Mouse (Mus musculus) spleen, adult 2 months (tissue): Measurements from ENCODE around the gene Olfr1404. TPM values are rescaled to one million over a fixed set of nuclear protein-coding genes. Genes with fewer than 3 reads are reported as not detected.
"Not testable (repeated sequence)": the region's sequence is repeated elsewhere in the genome, so short reads cannot be mapped to it uniquely, and the experiment has no call there.

Experiments
- DNase-seq, 2 experiments: peaks; one replicate each; pipeline versions ENCODE4 v3.0.0 to v3.0.0-alpha.2; 2012 to 2021; ENCODE audit warnings: low spot score in 2 of 2, low read depth in 1 of 2
- H3K27ac ChIP-seq: fragments of 200-500 bp; 2 replicates; pipeline ENCODE4 v1.5.1; 2012; ENCODE audit warnings: low read length, inconsistent platforms; ENCODE audit not compliant: insufficient read depth
- H3K27me3 ChIP-seq: fragments of 200-500 bp; 2 replicates; pipeline ENCODE4 v1.6.1; 2012; ENCODE audit warnings: mild to moderate bottlenecking, moderate library complexity, low read length, inconsistent platforms; ENCODE audit not compliant: control insufficient read depth, insufficient read depth
- H3K36me3 ChIP-seq: fragments of 200-500 bp; 2 replicates; pipeline ENCODE4 v1.6.1; 2012; ENCODE audit warnings: mild to moderate bottlenecking, low read length, inconsistent platforms; ENCODE audit not compliant: control insufficient read depth, insufficient read depth
- H3K4me1 ChIP-seq: fragments of 200-500 bp; 2 replicates; pipeline ENCODE4 v1.6.1; 2011; ENCODE audit warnings: inconsistent platforms; ENCODE audit not compliant: control insufficient read depth, insufficient read depth, insufficient read length
- H3K4me3 ChIP-seq: fragments of 200-500 bp; 2 replicates; pipeline ENCODE4 v1.5.1; 2011; ENCODE audit warnings: mild to moderate bottlenecking, inconsistent platforms; ENCODE audit not compliant: insufficient read depth, insufficient read length; ENCODE audit errors: extremely low read depth
- CTCF ChIP-seq: fragments of 200-500 bp; IDR thresholded peaks from 2 replicates; pipeline ENCODE4 v1.5.1; 2011; ENCODE audit warnings: mild to moderate bottlenecking, inconsistent platforms; ENCODE audit not compliant: insufficient read depth, insufficient read length, insufficient replicate concordance; ENCODE audit errors: extremely low read depth
- POLR2A ChIP-seq: fragments of 200-500 bp; IDR thresholded peaks from 2 replicates; pipeline ENCODE4 v1.6.1; 2011; ENCODE audit warnings: low read depth, low read length, inconsistent platforms
- WGBS: fragments of 180-500 bp; shearing (Covaris S2); methylation state at CpG from one replicate; pipeline ENCODE4 v1.1.7; 2018; 5-methylcytosine and 5-hydroxymethylcytosine counted together
- polyA plus RNA-seq: library from polyadenylated mRNA; depleted of rRNA; stranded (reverse); fragments of >200 nt; gene quantifications from 2 replicates; pipeline ENCODE4 v1.2.3, GENCODE M21; 2012; rRNA removed

Gene Olfr1404
- not detected in 2 replicates for polyA plus RNA-seq

- Histone ChIP-seq H3K36me3 (no peaks in the 10 kb centered on the region), H3K27me3 (no peaks in the 10 kb centered on the region), H3K4me3 (no peak within 1 kb of the TSS), H3K27ac (no peak within 1 kb of the TSS), H3K4me1 (no peaks in the 10 kb centered on the region)
- no peak for DNase-seq
- TF ChIP-seq POLR2A (no peak), CTCF (no peak)
- 80% methylated on average over 5 of the region's 5 CpGs for WGBS
These were observed at the start of gene Olfr1404 for GRCm38 (mm10) chr1:173212092-173212491. Gene Olfr1404 (plus strand): TSS chr1:173212392.

- no peak overlapping the region for H3K27ac ChIP-seq
- no peaks in the 10 kb centered on the region for H3K36me3 ChIP-seq
- no peak overlapping the region; the same call in 1 of the 2 replicates for H3K4me3 ChIP-seq
- H3K27me3 ChIP-seq = no peaks in the 10 kb centered on the region
- DNase-seq = no peak
- no peak for TF ChIP-seq POLR2A
- no peak for TF ChIP-seq CTCF
- no peaks in the 10 kb centered on the region for H3K4me1 ChIP-seq
These were observed 37.9 kb upstream of the Olfr1404 start for GRCm38 (mm10) chr1:173174154-173174842.

- TF ChIP-seq POLR2A (no peak), CTCF (no peak)
- no peaks in the 10 kb centered on the region for H3K4me1 ChIP-seq
- no peak within 1 kb of the TSS for H3K4me3 ChIP-seq
- DNase-seq = no peak
- no peak within 1 kb of the TSS for H3K27ac ChIP-seq
- 56% methylated on average over 3 of the region's 3 CpGs for WGBS
- H3K36me3 ChIP-seq = no peaks in the 10 kb centered on the region
- no peaks in the 10 kb centered on the region for H3K27me3 ChIP-seq
These were observed 21.7 kb upstream of the Olfr1404 start, which contains the start of gene Olfr1406 for GRCm38 (mm10) chr1:173190540-173190939. Gene Olfr1406 (minus strand): TSS chr1:173190640.

- H3K4me3 ChIP-seq = no peak overlapping the region
- no peaks in the 10 kb centered on the region for H3K27me3 ChIP-seq
- H3K4me1 ChIP-seq = no peaks in the 10 kb centered on the region
- 55% methylated on average over 3 of the region's 3 CpGs for WGBS
- H3K27ac ChIP-seq = no peak overlapping the region
- H3K36me3 ChIP-seq = no peaks in the 10 kb centered on the region
- DNase-seq = no peak
- TF ChIP-seq POLR2A (no peak), CTCF (no peak)
These were observed 20.1 kb upstream of the Olfr1404 start for GRCm38 (mm10) chr1:173192059-173192458.

- Histone ChIP-seq H3K27me3 (no peaks in the 10 kb centered on the region), H3K4me1 (no peaks in the 10 kb centered on the region), H3K4me3 (no peak overlapping the region), H3K36me3 (no peaks in the 10 kb centered on the region), H3K27ac (no peak overlapping the region)
- 74% methylated on average over 2 of the region's 2 CpGs for WGBS
- DNase-seq = no peak
- no peak for TF ChIP-seq CTCF
- TF ChIP-seq POLR2A = no peak
These were observed 15.8 kb upstream of the Olfr1404 start for GRCm38 (mm10) chr1:173196359-173196758.

- Histone ChIP-seq H3K27ac (no peak within 1 kb of the TSS), H3K27me3 (no peaks in the 10 kb centered on the region), H3K4me3 (no peak within 1 kb of the TSS), H3K4me1 (no peaks in the 10 kb centered on the region), H3K36me3 (no peaks in the 10 kb centered on the region)
- DNase-seq = no peak
- WGBS = 79% methylated on average over 5 of the region's 5 CpGs
- TF ChIP-seq CTCF = no peak
- no peak for TF ChIP-seq POLR2A
These were observed 14.7 kb upstream of the Olfr1404 start, which contains the start of gene Olfr218 for GRCm38 (mm10) chr1:173197508-173197907. Gene Olfr218 (plus strand): TSS chr1:173197808.

GRCm38 (mm10) chr1:173216481-173216880 lies 4.3 kb downstream of the Olfr1404 start:
- Histone ChIP-seq H3K4me1 (no peaks in the 10 kb centered on the region), H3K27me3 (no peaks in the 10 kb centered on the region), H3K27ac (no peak overlapping the region), H3K36me3 (no peaks in the 10 kb centered on the region), H3K4me3 (no peak overlapping the region)
- DNase-seq = no peak
- TF ChIP-seq POLR2A = no peak
- no peak for TF ChIP-seq CTCF
- WGBS = 89% methylated on average over 3 of the region's 3 CpGs

GRCm38 (mm10) chr1:173227081-173227480 lies 14.9 kb downstream of the Olfr1404 start, which contains the start of gene Fcer1a:
Gene Fcer1a (minus strand): TSS chr1:173227214.
- TF ChIP-seq POLR2A (no peak), CTCF (no peak)
- DNase-seq = no peak
- Histone ChIP-seq H3K36me3 (no peaks in the 10 kb centered on the region), H3K4me1 (no peaks in the 10 kb centered on the region), H3K27me3 (no peaks in the 10 kb centered on the region), H3K27ac (no peak within 1 kb of the TSS), H3K4me3 (no peak within 1 kb of the TSS)
- WGBS = 41% methylated on average over 2 of the region's 2 CpGs

GRCm38 (mm10) chr1:173237004-173237403 lies 24.8 kb downstream of the Olfr1404 start:
- H3K27me3 ChIP-seq, DNase-seq, H3K4me1 ChIP-seq, H3K4me3 ChIP-seq, H3K36me3 ChIP-seq, H3K27ac ChIP-seq: not testable (repeated sequence)
- 81% methylated on average over 1 of the region's 1 CpGs for WGBS
